Mouse (Mus musculus) natural killer cell, adult 2 months (primary cell): ENCODE results near the gene Sh3gl2.

Experiments
- DNase-seq, 2 experiments: peaks; one replicate each; pipeline ENCODE4 v3.0.0; 2022; ENCODE audit warnings: low spot score in 2 of 2

Sh3gl2 gene

DNA sequence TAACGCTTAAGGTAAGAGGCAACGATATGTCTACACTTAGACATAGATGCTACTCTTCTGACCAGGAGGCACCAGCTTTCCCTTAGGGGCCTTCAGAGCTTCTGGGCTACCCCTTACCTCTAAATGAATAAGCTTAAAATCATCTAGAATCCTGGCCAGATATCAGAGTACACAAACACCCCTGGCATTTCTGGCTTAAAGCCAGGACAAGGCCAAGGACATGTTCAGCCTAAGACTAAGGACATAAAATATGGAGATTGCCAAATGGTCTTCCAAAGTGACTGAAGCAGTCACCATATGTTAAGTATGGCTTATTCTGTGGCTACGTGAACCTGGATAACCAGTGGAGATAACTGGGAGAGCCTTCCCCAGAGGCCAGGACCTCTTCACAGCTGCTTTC lies 211.5 kb downstream of the Sh3gl2 start:
- no peak for DNase-seq

DNA sequence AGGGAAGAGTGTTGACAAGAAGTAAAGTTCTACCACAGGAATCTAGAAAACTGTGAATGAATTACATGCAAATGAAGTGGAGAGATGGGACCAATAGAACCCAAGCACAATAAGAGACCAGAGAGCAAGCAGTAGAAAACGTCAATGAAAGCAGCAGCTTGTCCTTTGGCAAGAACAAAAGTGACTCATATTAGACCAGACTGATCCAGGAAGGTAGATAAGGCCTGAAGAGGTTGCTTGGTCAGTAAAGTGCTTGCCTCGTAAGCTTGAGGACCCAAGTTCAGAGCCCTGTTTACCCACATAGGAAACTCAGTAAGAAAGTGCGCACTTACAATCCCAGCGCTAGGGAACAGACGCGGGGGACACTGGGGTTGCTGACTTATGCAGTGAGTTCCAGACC lies 215.5 kb downstream of the Sh3gl2 start:
- DNase-seq = no peak

DNA sequence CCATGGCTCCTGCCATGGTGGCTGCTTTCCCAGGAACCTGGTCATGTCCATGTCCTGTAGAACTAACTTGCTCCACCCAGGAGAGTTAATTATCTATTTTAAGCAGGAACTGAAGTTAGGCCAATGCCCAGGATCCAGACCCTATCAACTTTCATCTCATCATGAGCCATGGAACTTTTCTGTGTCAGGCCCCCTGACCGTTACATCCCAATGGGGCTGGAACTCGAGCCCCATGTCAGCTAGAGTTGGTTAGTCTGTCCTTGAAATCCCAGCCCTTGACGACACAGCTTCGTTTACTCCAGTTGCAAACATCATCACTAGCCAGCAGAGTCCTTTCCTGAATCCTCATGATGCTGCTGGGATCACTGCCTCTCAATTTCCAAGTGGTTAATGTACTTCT lies 221.3 kb downstream of the Sh3gl2 start:
- no peak for DNase-seq

DNA sequence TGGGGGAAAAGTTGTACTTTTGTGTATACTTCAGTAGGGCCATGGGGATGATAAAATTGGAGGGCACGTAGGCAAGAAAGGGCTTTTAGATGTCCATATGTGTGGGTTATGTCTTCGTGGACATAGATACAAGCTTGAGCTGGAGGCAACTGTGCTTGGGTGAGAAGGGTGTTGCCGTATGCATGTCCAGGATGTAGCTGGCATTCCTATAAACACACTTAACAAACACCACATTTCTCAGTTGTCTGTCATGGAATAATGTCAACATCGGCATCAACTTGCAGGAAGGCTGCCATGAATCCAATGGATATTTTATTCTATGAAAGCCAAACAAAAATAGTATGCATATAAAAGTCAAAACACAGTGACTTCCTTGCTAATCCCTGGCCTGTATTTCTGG lies 227.9 kb downstream of the Sh3gl2 start:
- DNase-seq = no peak

DNA sequence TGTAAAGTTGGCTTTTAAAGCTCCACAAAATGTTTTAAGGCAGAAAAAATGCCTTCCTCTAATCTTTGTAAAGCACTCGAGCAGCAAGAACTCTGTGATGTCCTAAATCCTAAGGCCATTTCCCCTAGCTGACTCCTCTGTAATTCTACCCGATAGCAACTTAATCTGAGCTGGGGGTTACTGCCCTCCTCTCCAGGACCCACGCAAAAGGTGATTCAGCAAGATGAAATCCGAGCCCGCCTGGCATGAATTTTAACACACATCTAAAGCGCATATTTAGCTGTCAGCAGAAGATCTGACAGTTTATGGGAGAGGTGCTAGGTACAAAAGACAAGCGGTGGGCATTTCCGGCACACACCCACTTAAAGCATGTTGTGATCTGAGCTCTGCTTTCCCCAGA lies 229.8 kb downstream of the Sh3gl2 start:
- DNase-seq = no peak

DNA sequence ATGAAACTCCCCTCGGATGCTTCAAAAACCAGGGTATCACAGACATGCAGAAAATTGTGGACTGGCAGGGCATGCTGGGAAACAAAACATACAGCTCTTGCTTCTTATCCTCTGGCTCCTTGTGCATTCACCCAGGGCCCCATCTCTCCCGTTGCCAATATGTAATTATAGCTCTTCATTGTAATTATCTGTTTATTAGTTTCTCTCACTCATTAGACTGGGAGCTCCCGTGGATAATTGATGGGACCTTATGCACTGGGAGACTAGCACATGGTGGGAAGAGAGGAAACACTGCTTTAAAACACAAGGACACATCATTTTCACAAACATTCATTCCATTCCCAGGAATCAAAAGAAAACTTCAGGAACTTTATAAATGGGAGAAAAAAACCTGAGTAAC lies 233.9 kb downstream of the Sh3gl2 start:
- no peak for DNase-seq

DNA sequence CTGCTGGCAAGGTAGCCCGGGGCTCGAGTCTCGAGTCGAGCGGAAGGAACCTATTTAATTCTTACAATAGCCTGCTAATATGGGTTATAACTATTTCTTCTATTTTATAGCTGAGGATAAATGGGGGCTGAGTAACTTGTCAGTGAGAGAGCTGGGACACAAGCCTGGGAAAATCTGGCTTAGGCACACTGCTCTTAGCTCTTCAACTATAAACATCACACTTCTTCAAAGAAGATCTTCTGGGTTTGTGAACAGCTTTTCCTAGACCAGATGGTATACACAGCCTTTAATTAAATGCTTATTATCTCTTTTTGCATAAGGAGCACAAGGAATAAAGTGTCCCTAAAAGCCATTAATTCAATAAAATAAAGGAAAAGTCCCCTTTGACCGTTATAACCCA lies 278.7 kb downstream of the Sh3gl2 start:
- DNase-seq = no peak

DNA sequence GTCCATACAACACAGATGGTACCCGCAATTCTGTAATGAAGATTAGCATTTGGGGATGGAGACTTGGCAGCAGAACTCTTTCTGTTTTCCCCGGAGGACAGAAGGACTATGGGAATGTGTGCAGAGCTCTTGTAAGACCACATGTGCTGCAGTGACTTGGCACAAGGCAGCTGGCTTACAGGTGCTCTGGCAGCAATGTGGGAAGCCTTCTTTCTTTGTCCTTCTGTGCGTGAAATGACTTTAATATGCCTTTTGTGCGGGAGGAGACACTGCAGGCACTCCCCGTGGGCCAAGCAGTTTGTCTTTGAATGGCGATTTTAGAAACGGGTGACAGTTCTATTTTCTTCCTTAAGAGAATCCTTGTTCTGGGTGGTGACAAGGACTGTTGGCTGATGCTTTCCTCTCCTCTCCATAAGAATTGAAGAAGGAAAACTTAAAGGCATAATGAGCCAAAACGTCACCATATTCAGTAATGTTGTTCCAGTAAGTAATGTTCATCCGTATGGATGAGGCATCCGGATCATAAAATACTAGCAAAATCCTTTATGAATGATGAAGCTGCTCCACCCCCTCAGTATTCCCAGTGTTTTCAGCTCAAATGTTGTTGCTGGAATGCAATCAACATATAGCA lies 281.5 kb downstream of the Sh3gl2 start:
- no peak for DNase-seq

DNA sequence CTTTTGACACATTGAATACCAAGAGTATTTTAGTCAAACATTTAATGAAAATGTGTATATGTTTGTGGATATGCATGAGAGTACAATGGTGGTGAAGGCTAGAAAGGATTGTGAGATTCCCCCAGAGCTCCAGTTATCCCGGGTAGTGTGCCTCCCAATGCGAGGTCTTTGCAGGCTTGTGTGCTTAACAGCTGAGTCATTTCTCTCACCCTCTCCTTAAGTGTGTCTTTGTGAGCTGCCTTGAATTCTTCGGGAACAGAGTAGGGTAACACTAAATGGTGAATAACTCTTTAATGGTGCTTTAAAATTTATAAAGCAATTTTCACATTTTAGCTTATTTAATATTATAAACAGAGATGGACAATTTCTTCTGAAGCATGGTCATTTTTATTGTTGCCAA lies 300.8 kb downstream of the Sh3gl2 start:
- DNase-seq = no peak

DNA sequence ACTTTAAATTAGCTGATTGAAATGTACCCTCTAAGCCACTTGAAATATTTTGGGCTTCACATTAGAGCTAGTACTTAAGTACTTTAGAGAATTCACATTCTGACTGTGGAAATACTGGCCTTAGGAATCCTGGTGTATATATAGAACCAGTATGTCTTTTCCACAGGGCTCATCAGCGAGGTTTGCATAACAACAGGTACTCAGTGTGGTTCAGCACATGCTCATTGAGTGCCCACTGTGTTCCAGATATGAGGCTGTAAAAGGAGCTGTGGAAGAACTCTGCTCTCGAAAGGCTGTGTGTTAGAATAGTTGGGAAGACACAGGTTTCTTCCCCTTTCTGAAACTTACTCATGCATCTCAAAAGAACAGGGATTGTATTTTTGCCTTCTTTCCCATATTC lies 302.1 kb downstream of the Sh3gl2 start:
- no peak for DNase-seq

DNA sequence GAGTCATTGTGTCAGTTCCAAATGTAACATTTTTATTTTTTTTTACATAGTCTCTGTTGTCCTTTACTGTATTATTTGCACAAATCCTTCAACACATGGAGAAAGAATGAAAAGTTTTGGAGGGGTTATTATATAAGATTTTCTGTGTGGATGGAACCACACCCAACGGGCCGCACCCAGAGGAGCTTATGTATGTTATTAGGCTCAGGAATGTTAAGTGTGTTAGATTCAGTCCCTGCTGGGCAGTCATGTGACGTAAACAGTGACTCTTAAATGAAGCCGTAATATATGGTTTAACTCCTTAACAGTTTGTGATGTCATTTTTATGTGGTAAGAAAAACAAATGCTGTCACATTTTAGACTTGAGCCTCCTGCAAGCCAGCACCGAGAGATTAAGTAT lies 302.6 kb downstream of the Sh3gl2 start:
- DNase-seq = no peak

DNA sequence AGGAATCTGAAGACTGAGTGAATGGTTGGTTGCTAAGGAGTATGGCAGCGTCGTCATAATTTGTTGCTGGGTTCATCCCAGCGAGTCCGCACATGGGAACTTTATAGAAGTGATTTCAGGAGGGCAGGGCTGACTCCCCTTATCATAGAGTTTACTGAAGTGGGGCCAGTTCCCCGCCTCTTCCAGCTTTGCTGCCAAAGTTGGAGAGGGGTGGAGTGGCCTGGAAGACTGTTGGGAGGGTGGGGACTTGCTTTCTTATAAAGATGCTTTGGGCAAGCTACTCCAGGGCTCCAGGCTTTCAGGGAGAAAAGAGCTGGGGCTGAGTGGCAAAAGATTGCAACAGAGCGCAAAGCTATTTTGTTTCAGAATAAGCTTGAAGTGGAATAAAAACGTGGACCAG lies 308.4 kb downstream of the Sh3gl2 start:
- DNase-seq = no peak

DNA sequence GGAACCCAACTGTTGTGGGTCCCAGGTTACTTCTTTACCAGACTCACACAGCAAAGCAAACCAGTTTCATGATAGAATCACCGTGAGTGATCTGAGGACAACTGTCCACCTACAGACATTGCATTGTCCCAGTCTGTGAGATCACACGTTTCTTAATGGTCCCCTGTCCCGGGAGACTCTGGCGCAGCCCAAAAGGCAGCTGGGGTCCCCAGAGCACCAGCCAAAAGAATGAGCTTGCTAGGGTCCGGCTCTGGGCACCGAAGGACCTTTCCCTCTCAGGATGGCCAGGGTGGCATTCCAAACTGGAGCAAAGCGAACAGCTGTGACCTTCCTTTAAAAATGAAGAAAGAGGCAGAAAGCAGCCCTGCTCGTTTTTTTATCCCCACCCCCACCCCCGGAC lies 308.9 kb downstream of the Sh3gl2 start, which contains the start of gene Adamtsl1:
TSS of gene Adamtsl1 (plus strand) at position 381 of the 400 bp plus-strand sequence.
- DNase-seq = no peak

DNA sequence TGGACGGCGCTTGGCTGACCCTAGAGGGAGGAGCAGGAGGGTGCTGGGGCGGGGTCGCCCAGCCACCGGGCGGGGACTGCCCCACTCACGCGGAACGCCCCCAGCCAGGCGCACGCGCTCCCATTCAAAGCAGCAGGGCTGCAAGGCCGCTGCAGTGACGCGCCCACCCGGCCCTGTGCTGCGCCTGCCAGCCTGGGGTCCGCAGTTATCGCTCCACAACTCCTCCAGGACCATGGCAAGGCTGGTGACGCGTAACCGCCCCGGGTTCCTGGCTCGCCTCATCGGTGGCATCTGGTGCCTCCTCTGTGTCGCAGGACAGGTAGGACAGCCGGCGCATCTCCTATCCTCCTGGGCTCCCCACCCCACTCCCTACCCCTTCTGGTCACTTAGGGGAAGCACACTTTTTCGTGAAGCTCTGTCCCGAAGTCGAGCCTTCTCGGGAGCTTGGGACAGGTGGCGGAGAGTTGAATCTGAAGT lies 309.3 kb downstream of the Sh3gl2 start:
- no peak for DNase-seq

DNA sequence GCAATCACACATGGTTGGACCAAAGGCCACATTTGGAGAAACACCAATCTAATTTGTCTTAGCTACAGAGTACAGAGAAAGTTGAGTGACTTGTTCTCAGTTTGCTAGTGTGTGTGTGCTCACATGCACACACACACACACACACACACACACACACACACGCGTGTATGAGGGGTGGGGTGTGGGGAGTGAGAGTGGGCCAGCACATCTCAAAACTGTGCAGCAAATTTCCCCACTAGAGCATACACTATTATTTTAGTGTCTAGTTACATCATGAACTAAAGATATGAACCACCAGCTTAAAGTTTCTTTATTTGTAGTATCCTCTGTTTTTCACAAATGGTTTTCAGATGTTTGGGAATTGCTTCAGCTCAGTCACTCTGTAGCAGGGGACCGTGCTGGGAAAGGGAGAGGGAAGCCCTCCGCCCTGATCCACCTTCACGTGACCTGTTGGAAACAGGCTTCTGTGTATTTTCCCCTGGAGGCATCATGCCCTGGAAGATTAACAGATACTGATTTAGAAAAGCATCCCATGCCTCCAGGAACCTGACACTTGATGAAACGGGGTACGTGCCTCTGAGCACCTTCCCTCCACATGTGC lies 322.1 kb downstream of the Sh3gl2 start:
- DNase-seq = no peak

DNA sequence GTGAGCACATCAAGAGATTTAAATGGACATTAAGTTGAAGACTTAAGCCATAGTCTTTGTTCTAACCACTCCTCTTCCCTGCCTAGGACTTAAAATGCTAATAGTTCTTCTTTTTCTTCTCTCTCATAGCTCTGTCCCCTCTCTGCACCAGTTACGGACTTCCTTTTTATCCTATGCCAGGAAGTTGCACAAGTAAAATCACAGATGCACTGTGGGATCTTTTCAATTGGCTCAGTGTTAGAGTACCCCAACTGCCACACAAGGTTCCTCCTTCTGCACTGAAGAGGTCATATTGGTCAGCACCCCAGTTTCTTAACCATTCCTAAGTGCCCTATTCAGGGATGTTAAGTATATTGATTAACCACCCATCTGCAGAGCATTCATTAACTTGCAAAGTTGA lies 324.9 kb downstream of the Sh3gl2 start:
- DNase-seq = no peak

DNA sequence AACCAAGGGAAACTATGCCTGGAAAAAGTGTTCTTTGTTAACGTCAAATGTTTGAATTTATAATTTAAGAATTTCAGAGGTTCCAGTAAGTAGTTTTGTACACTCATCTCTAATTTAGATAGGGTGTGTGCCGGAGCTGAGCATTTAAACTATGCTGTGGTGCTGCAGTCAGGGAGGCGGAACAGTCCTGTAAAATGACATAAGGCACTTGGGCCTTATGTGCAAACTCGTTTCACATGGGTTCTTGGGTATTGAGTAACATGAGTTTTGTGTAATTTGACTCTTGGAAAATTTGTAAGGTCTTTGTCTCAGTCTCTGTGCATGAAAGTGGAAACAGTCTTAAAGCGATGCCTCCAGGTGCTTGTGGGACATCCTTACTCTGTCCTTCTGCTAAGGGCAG lies 334.8 kb downstream of the Sh3gl2 start:
- no peak for DNase-seq

DNA sequence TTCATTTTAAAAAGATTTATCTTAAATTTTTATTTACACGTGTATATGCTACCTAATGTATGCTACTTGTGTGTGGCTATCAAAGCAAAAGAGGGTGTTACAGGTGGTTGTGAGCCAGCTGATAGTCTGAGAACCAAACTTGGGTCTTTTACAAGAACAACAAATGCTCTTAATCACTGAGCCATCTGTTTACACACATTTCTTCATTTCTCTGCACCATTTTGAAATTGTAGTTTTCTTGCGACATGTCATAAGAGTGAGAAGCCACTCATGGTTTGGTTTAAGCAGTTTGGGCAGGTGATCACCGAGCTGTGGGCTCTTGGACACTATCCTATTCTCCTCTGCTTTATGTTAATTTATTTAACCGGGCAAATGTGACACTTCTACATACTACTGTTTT lies 338.3 kb downstream of the Sh3gl2 start:
- no peak for DNase-seq

DNA sequence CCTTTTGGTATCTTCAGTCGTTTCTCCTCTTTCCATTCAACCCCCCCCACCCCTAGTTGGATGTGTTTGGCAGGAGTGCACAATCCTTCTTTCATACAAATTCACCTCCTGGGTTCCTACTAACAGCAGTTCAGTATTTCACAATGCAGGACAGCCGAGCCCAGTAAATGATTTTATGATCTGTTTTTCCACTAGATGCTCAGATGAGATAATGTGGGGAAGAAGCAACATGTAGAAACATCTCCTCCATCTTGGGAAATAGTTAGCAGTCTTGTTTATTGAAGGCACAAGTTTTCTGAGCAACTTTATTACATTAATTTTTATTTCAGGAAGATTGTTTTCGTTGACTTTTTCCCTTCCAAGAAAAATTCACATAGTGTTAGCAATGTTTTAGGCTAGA lies 349.8 kb downstream of the Sh3gl2 start:
- no peak for DNase-seq

DNA sequence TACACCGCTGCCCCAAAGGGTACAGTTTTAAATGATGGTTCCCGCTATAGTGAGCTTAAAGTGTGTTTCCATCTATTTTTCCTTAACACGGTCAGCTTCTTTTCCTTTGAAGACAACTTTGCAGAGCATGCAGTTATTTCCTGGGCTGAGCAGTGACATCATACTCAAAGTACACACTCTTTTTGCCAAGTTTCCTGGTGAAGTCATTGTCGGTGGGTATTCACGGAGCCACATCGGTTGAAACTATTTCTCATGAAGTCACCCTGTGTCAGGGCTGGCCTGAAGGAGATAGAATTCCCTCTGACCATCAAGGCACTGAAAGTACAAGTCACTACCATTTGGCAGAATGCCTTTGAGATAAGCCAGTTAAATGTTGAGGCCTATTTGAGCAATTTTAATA lies 354.8 kb downstream of the Sh3gl2 start:
- DNase-seq = no peak

DNA sequence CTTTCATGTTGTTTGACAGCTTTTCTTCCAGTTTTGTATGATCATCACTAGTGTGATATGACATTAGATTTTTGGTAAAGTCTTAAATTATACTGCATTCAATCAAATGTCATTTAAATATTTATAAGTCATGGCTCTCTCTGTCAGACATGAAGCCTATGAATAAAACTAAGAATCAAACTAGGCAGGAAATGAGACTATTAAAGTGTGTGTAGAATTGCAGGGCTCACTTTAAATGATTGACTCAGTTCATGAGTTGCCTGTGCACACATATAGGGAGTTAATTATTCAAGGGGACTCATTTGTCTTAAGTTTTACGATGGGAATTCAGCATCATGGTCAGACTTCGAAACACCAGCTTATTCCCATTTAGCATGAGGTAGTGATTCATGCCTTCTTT lies 380.5 kb downstream of the Sh3gl2 start:
- no peak for DNase-seq

DNA sequence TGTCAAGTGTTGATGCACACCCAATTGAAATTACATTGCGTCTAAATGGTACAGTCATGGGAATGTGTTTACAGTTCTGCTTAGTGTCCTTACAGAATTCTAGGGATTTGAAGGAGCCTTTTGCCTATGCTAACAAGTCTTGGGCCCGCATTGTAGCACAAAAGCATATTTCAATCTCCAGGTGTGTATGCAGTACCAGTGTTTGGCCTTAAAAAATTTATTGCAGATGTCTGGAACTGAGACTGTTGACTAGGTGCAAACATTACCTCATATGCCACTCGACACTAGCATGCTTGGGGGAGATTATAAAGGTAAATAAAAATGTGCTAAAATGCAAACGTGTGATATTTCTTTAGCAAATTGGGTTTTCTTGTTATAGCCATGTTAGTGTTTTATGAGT lies 384.0 kb downstream of the Sh3gl2 start:
- no peak for DNase-seq

DNA sequence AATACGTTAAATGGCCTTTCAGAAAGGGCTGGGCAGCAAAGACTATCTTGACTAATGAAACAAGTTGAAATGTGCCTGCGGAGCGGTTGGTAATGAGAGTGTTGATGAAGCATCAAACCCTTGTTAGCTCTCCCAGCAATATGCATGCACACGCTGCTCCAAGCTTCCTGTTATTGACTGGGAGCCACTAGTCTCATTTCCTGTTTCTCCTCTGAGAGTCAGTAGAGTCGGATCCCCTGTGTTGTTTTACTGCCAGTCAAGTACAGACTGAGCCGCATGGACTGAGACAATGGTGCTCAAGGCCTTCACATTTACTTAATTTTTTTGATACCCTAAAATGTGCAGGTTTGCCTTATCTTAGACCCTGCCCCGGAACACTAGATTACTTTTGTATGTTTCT lies 386.1 kb downstream of the Sh3gl2 start:
- no peak for DNase-seq

DNA sequence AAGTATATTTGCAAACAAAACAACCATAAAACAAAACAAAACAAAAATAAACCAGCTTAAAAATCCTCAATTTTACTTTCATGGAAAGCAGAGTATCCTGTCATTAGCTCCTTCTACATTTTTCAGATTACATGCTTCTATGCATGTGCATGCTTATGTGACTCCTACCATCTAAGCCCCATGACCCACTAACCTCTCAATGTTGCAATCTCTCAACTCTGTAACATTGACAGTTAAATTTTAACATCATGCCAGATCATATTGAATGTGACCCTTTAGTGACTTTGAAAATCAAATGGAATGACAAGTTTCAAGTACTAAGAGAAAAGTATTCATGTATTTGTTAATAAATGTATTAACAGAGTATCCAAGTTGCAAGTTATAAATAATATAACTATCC lies 389.2 kb downstream of the Sh3gl2 start:
- DNase-seq = no peak
